Mouse (Mus musculus) intestine, postnatal 0 days (tissue): Measurements from ENCODE around the gene Anapc1. TPM values are rescaled to one million over a fixed set of nuclear protein-coding genes. Genes with fewer than 3 reads are reported as not detected.

Experiments
- ATAC-seq: fragments of 200-750 bp; cut with Nextera tagmentation; 2 replicates; pipeline ENCODE4 v1.8.0; 2017; ENCODE audit warnings: mild to moderate bottlenecking, moderate TSS enrichment, moderate library complexity
- H3K27ac ChIP-seq: fragments of 300-500 bp; sonication (generic); 2 replicates; pipeline ENCODE4 v1.5.1; 2014; ENCODE audit warnings: mild to moderate bottlenecking, low read depth, low read length, moderate library complexity
- H3K27me3 ChIP-seq: fragments of 300-500 bp; sonication (generic); replicated peaks from 2 replicates; pipeline ENCODE4 v1.6.1; 2014; ENCODE audit warnings: low read length, mixed read lengths; ENCODE audit not compliant: control insufficient read depth, insufficient read depth
- H3K36me3 ChIP-seq: fragments of 300-500 bp; sonication (generic); 2 replicates; pipeline ENCODE4 v1.6.1; 2014; ENCODE audit warnings: mild to moderate bottlenecking, moderate library complexity; ENCODE audit not compliant: control insufficient read depth, insufficient read depth
- H3K4me1 ChIP-seq: fragments of 300-500 bp; sonication (generic); replicated peaks from 2 replicates; pipeline ENCODE4 v1.6.1; 2014; ENCODE audit warnings: antibody characterized with exemption, low read length, mixed read lengths; ENCODE audit not compliant: control insufficient read depth, insufficient read depth
- H3K4me2 ChIP-seq: fragments of 300-500 bp; sonication (generic); replicated peaks from 2 replicates; pipeline ENCODE4 v1.6.1; 2014; ENCODE audit warnings: low read depth, mild to moderate bottlenecking, moderate library complexity
- H3K4me3 ChIP-seq: fragments of 300-500 bp; sonication (generic); 2 replicates; pipeline ENCODE4 v1.5.1; 2014; ENCODE audit warnings: low read depth, low read length
- H3K9ac ChIP-seq: fragments of 300-500 bp; sonication (generic); 2 replicates; pipeline ENCODE4 v1.6.1; 2014; ENCODE audit warnings: mild to moderate bottlenecking, low read depth, low read length
- H3K9me3 ChIP-seq: fragments of 300-500 bp; sonication (generic); 2 replicates; pipeline ENCODE4 v1.6.1; 2016; ENCODE audit warnings: mixed run types; ENCODE audit not compliant: control insufficient read depth
- CTCF ChIP-seq: sonication (generic); IDR thresholded peaks from 2 replicates; pipeline ENCODE4 v1.5.1; 2016; ENCODE audit warnings: low read depth, mild to moderate bottlenecking, control low read depth, antibody characterized with exemption, moderate library complexity
- WGBS: fragments of 180-500 bp; shearing (Covaris S2); extraction: QIAGEN DNeasy Blood & Tissue Kit; methylation state at CpG from one replicate; pipeline ENCODE4 v1.1.7; 2014; 5-methylcytosine and 5-hydroxymethylcytosine counted together
- polyA plus RNA-seq: library from polyadenylated mRNA; unstranded; fragments of >200 nt; fragmentation: Nextera tagmentation; extraction: Ambion mirVana; gene quantifications from 2 replicates; pipeline ENCODE4 v1.2.1, GENCODE M21; 2015

The Anapc1 gene
- polyA plus RNA-seq, 1 experiment from 2014 or later: 14.0 TPM

DNA sequence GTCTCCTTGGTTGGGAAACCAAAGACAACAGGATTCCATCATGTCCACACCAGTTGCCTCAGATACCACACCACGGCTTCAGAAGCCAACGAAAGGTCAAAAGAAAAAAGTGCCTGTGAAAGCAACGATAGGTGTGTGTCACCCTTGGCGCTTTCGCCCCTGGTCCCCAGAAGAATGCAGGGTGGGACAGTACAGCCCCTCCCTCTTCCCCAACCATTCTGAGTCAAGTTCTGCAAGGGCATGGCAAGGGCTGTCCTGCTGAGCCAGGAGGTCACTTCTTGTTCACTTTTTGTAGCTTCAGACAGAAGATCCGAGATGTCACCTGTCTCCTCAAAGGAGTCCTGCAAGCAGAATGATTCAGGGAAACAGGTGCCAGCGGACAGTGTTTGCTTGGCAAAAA is 94.9 kb downstream of the Anapc1 start:
- H3K4me1 ChIP-seq: no peaks in the 10 kb centered on the region
- H3K9me3 ChIP-seq: no peaks in the 10 kb centered on the region
- H3K4me2 ChIP-seq: no peak overlapping the region
- no peaks in the 10 kb centered on the region for H3K36me3 ChIP-seq
- no peaks in the 10 kb centered on the region for H3K27me3 ChIP-seq
- no peak for TF ChIP-seq CTCF
- no peak overlapping the region for H3K4me3 ChIP-seq
- no peak overlapping the region for H3K27ac ChIP-seq
- no peak for ATAC-seq
- H3K9ac ChIP-seq: no peak overlapping the region
- 86% methylated on average over 7 of the region's 7 CpGs for WGBS

DNA sequence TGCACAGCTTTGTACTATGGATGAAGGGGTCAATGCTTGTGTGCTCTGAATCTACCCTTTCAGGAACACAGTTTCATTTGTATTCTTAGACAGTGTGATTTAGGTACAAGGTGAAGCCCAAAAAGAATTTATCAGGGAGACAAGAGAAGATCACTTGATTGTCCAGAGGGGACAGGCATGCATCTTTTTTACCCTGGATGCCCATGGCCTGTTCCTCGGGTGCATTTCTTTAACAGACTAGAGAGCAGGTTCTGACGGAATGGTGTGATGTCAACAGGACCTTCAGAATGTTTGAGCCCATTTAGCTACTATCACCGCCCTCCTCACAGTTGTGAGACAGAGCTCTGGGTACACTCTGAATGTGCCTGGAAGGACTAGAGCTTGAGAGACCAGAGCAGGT is 96.3 kb downstream of the Anapc1 start, which contains the start of gene Spdye4c:
TSS of gene Spdye4c (plus strand) at position 301 of the 400 bp plus-strand sequence.
- no peak within 1 kb of the TSS for H3K4me2 ChIP-seq
- no peaks in the 10 kb centered on the region for H3K27me3 ChIP-seq
- H3K4me3 ChIP-seq: no peak within 1 kb of the TSS
- no peak for ATAC-seq
- no peaks in the 10 kb centered on the region for H3K36me3 ChIP-seq
- H3K4me1 ChIP-seq: no peaks in the 10 kb centered on the region
- H3K27ac ChIP-seq: no peak within 1 kb of the TSS
- no peak within 1 kb of the TSS for H3K9ac ChIP-seq
- 92% methylated on average over 3 of the region's 3 CpGs for WGBS
- no peak for TF ChIP-seq CTCF
- no peaks in the 10 kb centered on the region for H3K9me3 ChIP-seq

DNA sequence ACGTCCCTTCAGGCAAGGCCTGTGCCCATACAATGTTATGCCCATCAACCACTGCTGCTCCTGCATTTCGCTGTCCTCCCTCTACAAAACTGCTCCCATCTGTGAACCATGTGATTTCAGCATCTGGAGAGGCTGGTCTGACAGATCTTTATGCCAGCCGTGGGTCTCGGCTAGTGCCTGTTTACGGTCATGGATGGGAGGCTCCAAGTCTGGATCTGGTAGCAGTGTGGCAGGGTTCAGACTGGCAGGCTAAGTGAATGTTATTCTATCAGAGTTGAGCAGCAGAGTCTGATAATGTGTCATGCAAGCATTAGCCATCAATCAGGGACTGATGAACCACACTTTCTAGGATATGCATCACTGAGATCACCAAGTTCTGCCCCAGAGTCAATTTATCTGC is 104.3 kb downstream of the Anapc1 start:
- WGBS: 76% methylated on average over 5 of the region's 5 CpGs
- ATAC-seq: no peak

DNA sequence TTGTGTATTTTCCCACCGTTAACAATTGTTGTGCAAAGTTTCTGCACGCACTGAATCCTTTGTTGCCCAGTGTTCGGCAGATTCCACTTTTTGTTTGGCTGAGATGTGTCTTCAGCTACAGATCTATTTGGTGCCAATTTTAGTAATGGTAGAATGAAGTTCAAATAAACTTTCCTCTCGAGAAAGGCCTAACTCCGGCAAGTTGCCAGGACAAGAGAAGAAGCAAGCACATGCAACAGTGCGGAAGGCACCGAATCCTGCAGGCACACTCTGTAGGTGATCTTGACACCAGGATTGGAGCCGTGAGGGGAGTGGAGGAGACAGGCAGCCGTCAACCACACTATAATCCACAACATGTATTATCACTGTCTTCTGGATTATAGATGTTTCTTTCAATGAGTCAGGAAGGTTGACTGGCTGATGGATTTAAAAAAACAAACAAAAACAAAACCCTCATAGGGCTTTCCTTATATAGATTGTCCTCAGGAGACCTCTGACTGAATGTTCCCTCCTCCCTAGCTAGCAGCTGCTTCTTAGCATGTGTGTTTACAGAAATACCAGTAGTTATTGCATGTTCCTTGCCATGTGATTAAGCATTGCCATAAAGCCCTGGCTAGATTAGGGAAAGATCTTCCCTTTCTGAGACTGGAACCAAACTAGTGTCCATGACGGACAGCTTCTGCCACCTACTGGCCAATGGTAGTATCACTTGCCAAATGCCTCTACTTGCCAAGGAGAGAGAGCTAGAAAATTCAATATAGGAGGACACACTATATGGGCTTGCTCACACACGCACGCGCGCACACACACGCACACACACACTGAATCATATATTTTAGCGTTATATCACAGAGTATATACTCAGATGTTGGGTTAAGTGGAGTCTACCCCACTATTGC is 114.2 kb downstream of the Anapc1 start:
- H3K27me3 ChIP-seq: no peaks in the 10 kb centered on the region
- no peaks in the 10 kb centered on the region for H3K9me3 ChIP-seq
- WGBS: 39% methylated on average over 16 of the region's 16 CpGs
- no peaks in the 10 kb centered on the region for H3K4me1 ChIP-seq
- no peak overlapping the region for H3K9ac ChIP-seq
- peak; percentile 80 for ATAC-seq
- peak; percentile 99 for TF ChIP-seq CTCF
- H3K27ac ChIP-seq: no peak overlapping the region
- no peak overlapping the region for H3K4me2 ChIP-seq
- H3K36me3 ChIP-seq: no peaks in the 10 kb centered on the region
- no peak overlapping the region for H3K4me3 ChIP-seq

More for the DNA sequence above, 104.3 kb downstream of the Anapc1 start:
- no peak overlapping the region for H3K4me2 ChIP-seq
- H3K4me3 ChIP-seq: no peak overlapping the region
- H3K36me3 ChIP-seq: no peaks in the 10 kb centered on the region
- H3K9me3 ChIP-seq: no peaks in the 10 kb centered on the region
- H3K9ac ChIP-seq: no peak overlapping the region
- no peak for TF ChIP-seq CTCF
- no peak overlapping the region for H3K27ac ChIP-seq
- no peaks in the 10 kb centered on the region for H3K27me3 ChIP-seq
- H3K4me1 ChIP-seq: no peaks in the 10 kb centered on the region

DNA sequence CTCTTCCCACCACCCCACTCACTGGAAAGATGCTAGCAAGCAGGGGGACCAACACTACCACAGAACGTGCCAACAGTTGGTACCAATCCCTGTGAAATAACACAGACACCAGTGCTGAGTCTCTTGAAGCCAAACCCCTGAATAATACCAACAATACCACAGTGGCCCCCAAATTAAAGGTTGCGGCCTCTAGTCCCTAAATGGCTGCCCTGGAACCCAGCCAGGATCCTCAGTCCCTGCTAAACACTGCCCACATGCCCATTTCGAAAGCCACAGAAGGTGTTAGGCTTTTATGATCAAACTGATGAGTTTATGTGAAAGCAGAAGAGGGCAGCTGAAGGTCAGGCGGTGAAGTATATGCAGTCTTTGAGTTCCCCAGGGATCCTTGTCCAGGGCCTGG is 116.2 kb downstream of the Anapc1 start:
- no peak for TF ChIP-seq CTCF
- Histone ChIP-seq H3K4me1 (no peaks in the 10 kb centered on the region), H3K9me3 (no peaks in the 10 kb centered on the region), H3K9ac (no peak overlapping the region), H3K27ac (no peak overlapping the region), H3K4me3 (no peak overlapping the region), H3K36me3 (no peaks in the 10 kb centered on the region), H3K27me3 (no peaks in the 10 kb centered on the region), H3K4me2 (no peak overlapping the region)
- 77% methylated on average over 4 of the region's 4 CpGs for WGBS
- ATAC-seq: no peak

DNA sequence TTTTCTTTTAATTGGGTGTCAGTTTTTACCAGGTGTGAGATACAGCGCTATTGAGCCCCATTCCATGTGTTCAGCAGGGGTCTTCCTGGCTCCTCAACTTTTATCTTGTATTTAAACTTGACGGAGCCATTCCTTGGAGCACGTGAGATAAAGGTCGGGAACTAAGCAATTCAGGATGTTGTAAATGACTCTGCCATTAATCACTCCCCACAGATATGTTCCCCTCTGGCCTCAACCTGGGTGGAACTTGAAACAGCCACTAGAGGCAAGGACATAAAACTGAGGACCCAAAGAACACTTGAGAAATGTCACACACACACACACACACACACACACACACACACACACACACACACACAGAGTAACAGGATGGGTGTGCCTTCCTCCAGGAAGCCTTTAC is 118.7 kb downstream of the Anapc1 start:
- 23% methylated on average over 4 of the region's 4 CpGs for WGBS
- no peaks in the 10 kb centered on the region for H3K36me3 ChIP-seq
- H3K4me1 ChIP-seq: no peaks in the 10 kb centered on the region
- no peak overlapping the region for H3K4me2 ChIP-seq
- no peak overlapping the region for H3K9ac ChIP-seq
- H3K27me3 ChIP-seq: no peaks in the 10 kb centered on the region
- TF ChIP-seq CTCF: no peak
- H3K4me3 ChIP-seq: no peak overlapping the region
- H3K9me3 ChIP-seq: no peaks in the 10 kb centered on the region
- no peak for ATAC-seq
- H3K27ac ChIP-seq: no peak overlapping the region
